Mouse (Mus musculus): ENCODE results near the gene Cuedc2.
A peak's percentile ranks its signal among the peaks of the same experiment; 100 is the strongest.

Gene Cuedc2

GRCm38 (mm10) chr19:46338331-46338936 lies at the start of gene Cuedc2:
Gene Cuedc2, minus strand, starts transcription at chr19:46338702.
- DNase-seq: peak; percentile 97

- no peak for DNase-seq
These were observed 43.8 kb upstream of the Cuedc2 start for GRCm38 (mm10) chr19:46382275-46382674.

DNA sequence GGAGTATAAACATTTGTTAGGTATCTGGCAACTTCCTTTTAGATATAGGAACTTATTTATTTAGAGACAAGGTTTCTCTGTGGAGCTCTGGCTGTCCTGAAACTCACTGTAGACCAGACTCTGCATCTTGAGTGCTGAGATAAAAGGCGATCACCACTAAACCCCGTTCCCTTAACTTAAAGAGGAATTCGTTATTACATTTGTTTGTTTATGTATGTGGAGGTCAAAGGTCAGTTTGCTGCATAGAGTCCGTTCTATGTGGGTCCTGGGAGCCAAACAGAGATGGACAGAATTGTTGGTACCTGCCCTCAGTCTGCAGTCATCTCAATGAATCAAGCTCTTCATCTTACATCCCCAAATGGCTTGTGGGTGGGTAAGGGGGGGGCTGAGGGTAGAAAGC lies 37.4 kb upstream of the Cuedc2 start:
- no peak for DNase-seq

- DNase-seq: no peak
These were observed 37.0 kb upstream of the Cuedc2 start for GRCm38 (mm10) chr19:46375489-46375888.

DNA sequence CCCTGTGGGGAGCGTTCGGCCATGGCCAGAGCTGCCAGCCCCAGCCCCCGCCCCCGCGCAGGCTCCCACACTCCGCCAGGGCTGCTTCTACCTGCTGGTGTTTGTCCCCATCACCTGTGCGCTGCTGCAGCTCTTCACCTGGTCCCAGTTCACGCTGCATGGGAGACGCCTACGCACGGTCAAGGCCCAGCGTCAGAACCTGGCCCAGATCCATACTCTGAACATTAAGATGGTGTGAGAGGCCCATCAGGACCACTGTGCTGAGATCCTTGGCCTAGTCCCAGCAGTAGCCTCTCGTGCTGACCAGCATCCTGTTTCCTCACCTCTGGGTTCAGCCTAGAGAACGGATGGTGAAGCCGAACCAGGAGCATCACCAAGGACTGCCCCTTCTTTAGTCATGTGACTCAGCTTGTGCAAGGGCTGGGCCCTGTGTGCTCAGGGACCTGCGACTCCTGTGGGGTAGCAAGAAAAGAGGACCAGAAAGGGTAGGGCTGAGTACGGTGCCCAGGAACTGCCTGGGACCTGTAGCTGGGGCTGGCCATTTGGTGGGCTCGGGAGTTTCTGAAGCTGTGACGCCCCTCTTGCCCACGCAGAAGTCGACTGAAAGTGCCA lies 36.1 kb upstream of the Cuedc2 start:
- no peak for DNase-seq

- peak; percentile 73 for DNase-seq
These were observed 30.7 kb upstream of the Cuedc2 start for GRCm38 (mm10) chr19:46369204-46369603.

- no peak for DNase-seq
These were observed 29.5 kb upstream of the Cuedc2 start for GRCm38 (mm10) chr19:46367798-46368590.

GRCm38 (mm10) chr19:46363294-46364009 lies 24.9 kb upstream of the Cuedc2 start:
- DNase-seq: no peak

- DNase-seq: no peak
These were observed 23.6 kb upstream of the Cuedc2 start for GRCm38 (mm10) chr19:46362104-46362503.

- DNase-seq: no peak
These were observed 19.9 kb upstream of the Cuedc2 start for GRCm38 (mm10) chr19:46358381-46358780.

GRCm38 (mm10) chr19:46357344-46358280 lies 19.1 kb upstream of the Cuedc2 start:
- DNase-seq: no peak

DNA sequence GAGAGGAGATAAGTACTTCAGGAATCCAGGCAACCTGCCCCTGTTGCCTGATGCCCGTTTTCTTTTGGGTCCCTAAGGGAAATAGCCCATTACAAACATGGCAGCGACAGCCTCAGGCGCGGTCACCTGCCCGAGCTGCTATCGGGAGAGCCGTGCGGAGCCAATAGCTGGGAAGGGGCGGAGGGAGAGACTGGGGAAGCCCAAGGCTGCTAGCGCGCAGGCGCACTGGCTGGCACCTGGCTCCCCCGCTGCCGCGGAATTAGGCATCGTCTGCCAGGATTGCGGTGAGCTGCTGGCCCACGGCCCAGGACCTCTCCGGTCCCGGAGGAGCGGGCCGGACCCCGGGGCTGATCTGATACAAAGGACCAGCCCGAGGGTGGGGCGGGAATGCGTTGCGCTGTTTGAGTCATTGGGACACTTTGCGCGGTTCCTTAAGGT lies 18.2 kb upstream of the Cuedc2 start:
- peak; percentile 97 for DNase-seq

DNA sequence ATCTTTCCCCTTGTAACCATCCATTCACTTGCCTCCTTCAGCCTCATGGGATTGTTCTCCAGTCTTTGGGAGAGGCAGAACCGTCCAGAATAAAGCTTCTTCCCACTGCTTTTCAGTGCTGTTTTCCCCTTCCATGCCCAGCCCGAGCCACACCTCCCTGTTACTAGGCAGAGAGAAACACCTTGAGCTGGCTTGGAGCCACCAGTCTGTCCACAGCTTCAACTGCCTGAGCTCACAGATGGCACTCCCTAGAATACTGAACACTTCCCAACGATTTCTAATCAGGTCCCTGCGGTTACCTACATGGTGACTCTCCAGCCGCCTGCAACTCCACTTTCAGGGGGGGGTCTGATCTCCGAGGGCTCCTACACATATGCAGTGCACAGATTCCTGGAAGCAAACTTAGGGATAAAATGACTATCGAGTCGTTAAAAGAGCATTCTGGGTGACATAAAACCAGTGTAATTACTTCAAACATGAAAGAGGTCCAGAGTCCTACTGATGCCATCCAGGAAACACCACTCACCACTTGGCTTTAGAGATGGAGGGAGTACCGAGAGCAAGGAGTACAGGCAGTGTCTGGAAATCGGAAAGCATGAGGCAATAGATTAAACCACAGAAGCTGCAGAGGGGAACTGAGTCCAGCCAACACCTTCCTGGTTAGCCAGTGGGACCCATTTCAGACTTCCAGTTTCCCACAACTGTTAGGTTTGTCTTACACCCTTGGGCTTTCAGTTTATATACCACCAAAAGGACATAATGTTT lies 11.8 kb upstream of the Cuedc2 start, which contains the start of gene 2310034G01Rik:
TSS of gene 2310034G01Rik (minus strand) at position 135 of the 765 bp plus-strand sequence.
- DNase-seq: peak; percentile 68

DNA sequence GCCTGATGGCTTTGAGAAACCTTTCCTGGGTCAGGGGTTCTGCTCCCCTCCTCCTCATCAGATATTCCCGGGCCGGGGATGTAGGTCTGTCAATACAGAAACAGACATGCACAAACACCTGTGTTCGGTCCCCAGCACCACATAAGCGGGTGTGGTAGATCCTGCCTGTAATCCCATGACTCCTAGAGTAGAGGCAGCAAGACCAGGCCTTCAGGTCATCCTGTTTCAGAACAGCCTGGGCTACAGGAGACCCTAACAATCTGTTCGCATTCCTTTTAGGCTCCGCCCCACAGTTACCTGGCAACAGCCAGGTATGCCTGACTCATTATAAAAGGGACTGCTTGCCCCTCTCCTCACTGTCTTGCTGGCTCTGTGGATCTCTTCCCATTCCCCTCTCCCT lies 11.0 kb upstream of the Cuedc2 start:
- DNase-seq: peak; percentile 62

GRCm38 (mm10) chr19:46348761-46349458 lies 10.4 kb upstream of the Cuedc2 start:
- peak; percentile 94 for DNase-seq

DNA sequence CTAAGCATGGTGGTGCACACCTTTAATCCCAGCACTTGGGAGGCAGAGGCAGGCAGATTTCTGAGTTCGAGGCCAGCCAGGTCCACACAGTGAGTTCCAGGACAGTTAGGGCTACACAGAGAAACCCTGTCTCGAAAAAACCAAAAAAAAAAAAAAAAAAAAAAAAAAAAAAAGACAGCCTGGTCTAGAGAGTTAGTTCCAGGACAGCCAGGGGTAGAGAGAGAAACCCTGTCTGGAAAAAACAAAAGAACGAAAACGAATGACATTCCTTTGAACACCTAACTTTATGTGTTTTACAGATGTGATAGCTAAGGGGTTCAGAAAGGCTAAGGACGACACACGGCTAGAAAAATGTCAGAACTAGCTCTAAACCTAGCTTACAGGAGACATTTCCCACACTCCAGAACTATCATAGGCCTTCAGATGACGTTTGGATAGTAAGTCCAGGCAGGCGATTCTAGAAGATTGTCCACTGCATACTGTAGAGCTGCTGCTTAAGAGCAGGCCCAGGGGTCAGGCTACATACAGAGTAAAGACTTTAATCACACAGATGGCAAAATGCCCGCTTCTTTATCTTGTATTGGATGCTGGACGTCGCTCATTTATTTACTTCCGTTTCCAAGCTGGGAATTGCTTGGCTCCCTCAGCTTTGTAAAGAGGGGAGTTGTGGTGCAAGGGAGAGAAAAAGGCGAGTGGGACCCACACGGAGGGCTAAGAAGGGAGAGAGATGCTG lies 9.6 kb upstream of the Cuedc2 start:
- DNase-seq: no peak

DNA sequence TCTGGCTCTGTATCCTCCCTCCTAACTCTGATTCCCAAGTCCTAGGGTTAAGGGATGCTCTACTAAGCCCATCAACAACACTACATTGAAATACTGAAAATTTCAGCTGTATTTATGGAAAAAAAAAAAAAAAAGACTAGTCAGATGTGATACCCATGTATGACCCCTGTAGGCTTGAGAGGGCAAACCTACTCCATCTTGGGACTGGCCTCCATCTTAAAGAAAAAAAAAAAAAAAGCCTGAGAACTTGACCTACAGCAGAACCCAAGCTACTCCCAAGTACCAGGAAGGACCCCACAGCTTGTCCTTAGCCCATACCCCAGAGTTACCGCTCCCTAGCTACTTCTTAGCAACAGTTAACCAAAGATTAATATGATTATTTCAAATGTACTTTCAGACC lies 8.6 kb upstream of the Cuedc2 start:
- no peak for DNase-seq

- no peak for DNase-seq
These were observed 6.4 kb upstream of the Cuedc2 start for GRCm38 (mm10) chr19:46344710-46345419.

DNA sequence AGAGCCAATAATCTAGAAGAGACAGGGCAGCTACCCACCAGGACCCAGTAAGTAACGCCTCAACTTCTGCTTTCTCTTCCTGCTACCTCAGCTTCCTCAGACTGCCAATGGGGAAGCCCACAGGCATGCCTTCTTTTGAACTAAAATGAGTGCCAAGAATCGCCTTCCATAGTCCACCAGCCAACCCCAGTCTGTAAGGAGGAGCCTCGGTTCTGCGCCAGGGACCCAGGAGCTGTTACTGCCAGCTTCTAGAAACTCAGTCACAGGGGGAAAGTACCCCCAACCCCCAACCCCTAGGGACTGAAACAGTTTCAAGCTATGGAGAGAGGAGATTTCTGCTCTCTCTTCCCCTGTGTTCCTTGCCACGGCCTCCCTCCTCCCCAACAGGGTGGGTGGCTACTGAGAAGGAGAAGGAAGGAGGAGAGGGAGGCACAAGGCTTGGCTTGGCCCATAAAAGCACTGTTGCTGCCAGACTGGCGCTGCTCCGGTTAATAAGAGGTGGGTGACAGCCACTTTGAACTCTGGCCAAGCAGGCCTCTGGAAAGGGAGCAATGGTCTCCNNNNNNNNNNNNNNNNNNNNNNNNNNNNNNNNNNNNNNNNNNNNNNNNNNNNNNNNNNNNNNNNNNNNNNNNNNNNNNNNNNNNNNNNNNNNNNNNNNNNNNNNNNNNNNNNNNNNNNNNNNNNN lies 927 bp upstream of the Cuedc2 start:
- peak; percentile 77 for DNase-seq

Measured in cerebellum, adult 11-12 months (tissue).